Mouse (Mus musculus): ENCODE data around the gene Fchsd2. TPM values are rescaled to one million over a fixed set of nuclear protein-coding genes. Genes with fewer than 3 reads are reported as not detected.

The Fchsd2 gene
- polyA plus RNA-seq, 2 experiments, result 3.1 to 3.3 TPM

DNA sequence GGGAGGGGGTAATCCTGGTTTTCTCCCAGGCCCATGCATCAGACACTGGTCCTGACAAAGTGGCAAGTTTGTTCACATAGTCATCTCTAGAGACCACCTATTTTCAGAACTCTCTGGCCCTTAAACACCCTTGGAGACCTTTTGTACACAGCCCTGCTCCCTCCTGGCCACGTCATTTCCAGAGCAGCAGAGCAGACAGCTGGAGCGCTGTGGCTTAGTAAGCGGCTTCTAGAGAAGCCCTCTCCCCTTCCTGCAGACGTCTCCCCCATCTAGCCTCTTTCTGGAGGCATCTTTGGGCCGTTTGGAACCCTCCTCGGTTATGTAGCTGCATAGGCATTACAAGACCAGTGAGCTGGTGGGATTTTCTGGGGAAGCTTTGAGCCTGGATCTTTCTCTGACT lies 21.6 kb upstream of the Fchsd2 start:
- Histone ChIP-seq H3K4me1 (replicated peaks; ENCODE audit: control insufficient read depth in 2 of 2, insufficient read depth in 2 of 2, low read length in 1 of 2) (peaks cover 0 to 46% of the 10 kb centered on the region in 2 experiments; a peak in 3 of 4 replicates), H3K9me3 (ENCODE audit: control insufficient read depth, low read length) (no peaks in the 10 kb centered on the region), H3K27ac (no peak overlapping the region), H3K27me3 (ENCODE audit: control insufficient read depth, insufficient read depth, low read length) (no peaks in the 10 kb centered on the region), H3K4me2 (ENCODE audit: low read depth) (no peak overlapping the region), H3K36me3 (replicated peaks; ENCODE audit: control insufficient read depth, insufficient read depth, low read depth) (no peaks in the 10 kb centered on the region), H3K4me3 (ENCODE audit: insufficient read depth in 1 of 2, low read depth in 2 of 2, low read length in 2 of 2) (no peak overlapping the region), H3K9ac (replicated peaks) (no peak overlapping the region)
- TF ChIP-seq CTCF (IDR thresholded peaks at IDR 0.05; ENCODE audit: low read depth) (no peak), EP300 (IDR thresholded peaks at IDR 0.05; ENCODE audit: low read depth) (no peak)
- 24% methylated on average over 6 of the region's 6 CpGs for WGBS (ENCODE audit: insufficient replicate concordance)
- ATAC-seq (ENCODE audit: insufficient read depth) (no peak), DNase-seq (ENCODE audit: low read depth in 3 of 3, low spot score in 3 of 3) (no peak)

DNA sequence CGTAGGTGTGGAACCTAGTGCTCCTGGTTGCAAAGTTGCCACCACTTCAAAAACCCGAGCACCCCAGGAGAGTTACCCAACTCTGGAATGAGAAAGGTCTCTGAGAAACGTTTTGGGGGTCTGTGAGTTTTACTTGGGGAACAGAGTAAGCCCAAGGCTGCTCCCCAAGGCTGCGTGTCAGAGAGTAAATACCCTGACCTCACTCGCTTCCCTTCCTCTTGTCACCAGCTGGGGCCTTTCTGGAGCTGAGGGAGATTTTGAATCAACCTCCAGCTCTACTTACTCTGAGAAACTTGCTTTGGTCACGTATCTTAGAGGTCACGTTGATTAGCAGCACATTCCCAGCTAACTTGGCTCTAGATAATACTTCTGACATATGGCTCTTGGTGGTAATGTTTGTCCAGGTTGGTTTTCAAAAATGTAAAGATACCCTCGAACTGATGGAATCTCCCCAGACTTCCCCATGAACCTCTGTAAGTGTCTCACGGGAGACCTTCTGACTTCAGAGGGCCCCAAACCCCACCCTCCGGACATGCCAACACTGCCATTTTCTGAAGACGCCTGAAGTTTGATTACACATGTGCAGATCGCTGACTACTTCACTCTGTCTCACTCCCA lies 20.4 kb upstream of the Fchsd2 start:
- no peak overlapping the region for H3K4me3 ChIP-seq (ENCODE audit: insufficient read depth in 1 of 2, low read depth in 2 of 2, low read length in 2 of 2)
- 27% methylated on average over 12 of the region's 12 CpGs for WGBS (ENCODE audit: insufficient replicate concordance)
- no peak overlapping the region for H3K27ac ChIP-seq
- no peak overlapping the region for H3K4me2 ChIP-seq (ENCODE audit: low read depth)
- no peaks in the 10 kb centered on the region for H3K9me3 ChIP-seq (ENCODE audit: control insufficient read depth, low read length)
- TF ChIP-seq EP300 (IDR thresholded peaks at IDR 0.05; ENCODE audit: low read depth) (no peak), CTCF (IDR thresholded peaks at IDR 0.05; ENCODE audit: low read depth) (no peak)
- H3K27me3 ChIP-seq (ENCODE audit: control insufficient read depth, insufficient read depth, low read length), result no peaks in the 10 kb centered on the region
- DNase-seq (ENCODE audit: low read depth in 3 of 3, low spot score in 3 of 3) (no peak), ATAC-seq (ENCODE audit: insufficient read depth) (no peak)
- peaks cover 0 to 42% of the 10 kb centered on the region in 2 experiments; a peak in 3 of 4 replicates for H3K4me1 ChIP-seq (replicated peaks; ENCODE audit: control insufficient read depth in 2 of 2, insufficient read depth in 2 of 2, low read length in 1 of 2)
- H3K9ac ChIP-seq (replicated peaks), result no peak overlapping the region
- no peaks in the 10 kb centered on the region for H3K36me3 ChIP-seq (replicated peaks; ENCODE audit: control insufficient read depth, insufficient read depth, low read depth)

DNA sequence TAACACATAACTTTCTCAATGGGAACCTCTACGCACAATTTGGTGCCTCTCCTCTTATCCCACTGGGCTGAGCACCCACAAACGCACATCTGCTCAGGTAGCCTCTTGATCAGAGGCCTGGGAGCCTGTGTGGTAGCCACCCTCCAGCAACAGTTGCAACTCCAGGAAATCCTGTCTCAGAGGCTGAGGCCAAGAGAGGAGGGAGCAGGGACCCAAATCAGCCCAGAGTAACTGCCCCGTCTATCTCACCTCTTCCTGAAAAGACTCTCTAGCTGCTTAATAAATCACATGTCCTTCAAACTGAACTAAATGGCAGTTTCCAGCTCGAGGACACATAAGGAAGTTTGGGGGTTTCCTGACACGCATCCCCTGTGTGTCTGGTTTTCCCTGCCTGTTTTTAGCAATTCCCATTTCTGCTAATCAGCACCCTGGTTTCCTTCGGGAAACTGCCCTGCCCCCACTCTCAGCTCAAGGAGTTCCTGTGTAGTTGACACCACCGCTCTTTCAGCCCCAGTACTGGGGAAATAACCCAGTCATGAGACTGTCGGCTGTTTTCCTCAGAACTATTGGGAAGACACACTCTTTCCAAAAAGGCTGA lies 18.4 kb upstream of the Fchsd2 start:
- Histone ChIP-seq H3K36me3 (replicated peaks; ENCODE audit: control insufficient read depth, insufficient read depth, low read depth) (no peaks in the 10 kb centered on the region), H3K4me1 (replicated peaks; ENCODE audit: control insufficient read depth in 2 of 2, insufficient read depth in 2 of 2, low read length in 1 of 2) (peaks cover 0 to 39% of the 10 kb centered on the region in 2 experiments; a peak in 3 of 4 replicates), H3K4me3 (ENCODE audit: insufficient read depth in 1 of 2, low read depth in 2 of 2, low read length in 2 of 2) (no peak overlapping the region), H3K9ac (replicated peaks) (no peak overlapping the region), H3K27ac (no peak overlapping the region), H3K9me3 (ENCODE audit: control insufficient read depth, low read length) (no peaks in the 10 kb centered on the region), H3K4me2 (ENCODE audit: low read depth) (no peak overlapping the region), H3K27me3 (ENCODE audit: control insufficient read depth, insufficient read depth, low read length) (no peaks in the 10 kb centered on the region)
- no peak for TF ChIP-seq CTCF (IDR thresholded peaks at IDR 0.05; ENCODE audit: low read depth)
- TF ChIP-seq EP300 (IDR thresholded peaks at IDR 0.05; ENCODE audit: low read depth), result no peak
- ATAC-seq (ENCODE audit: insufficient read depth) (0 out of 2 replicates have a peak, but pooled peaks have one; percentile 41), DNase-seq (ENCODE audit: low read depth in 3 of 3, low spot score in 3 of 3) (no peak)
- WGBS (ENCODE audit: insufficient replicate concordance), result 20% methylated on average over 8 of the region's 8 CpGs

DNA sequence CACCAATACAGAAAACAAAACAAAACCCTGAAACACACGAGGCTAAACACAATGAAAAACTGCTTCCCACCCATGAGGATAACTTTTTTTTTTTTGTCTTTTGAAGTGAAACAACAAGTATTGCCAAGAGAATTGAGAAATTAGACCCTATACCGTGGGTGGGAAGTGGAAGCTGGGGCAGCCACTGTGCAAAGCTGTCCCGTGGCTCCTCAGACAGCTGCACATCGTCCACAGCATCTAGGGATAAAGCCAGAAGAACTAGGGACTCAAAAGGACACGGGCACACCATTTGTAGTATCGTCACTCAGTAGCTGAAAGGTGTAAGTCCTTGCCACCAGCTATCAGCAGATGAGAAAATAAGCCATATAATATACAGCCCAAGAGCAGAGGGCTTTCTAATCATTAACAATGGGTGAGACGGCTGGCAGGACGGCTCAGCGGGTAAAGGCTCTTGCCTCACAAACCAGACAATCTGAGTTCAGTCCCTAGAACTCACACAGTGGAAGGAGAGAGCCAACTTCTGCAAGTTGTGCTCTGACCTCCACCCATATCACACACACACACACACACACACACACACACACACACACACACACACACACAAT lies 9.0 kb upstream of the Fchsd2 start:
- Histone ChIP-seq H3K4me3 (ENCODE audit: insufficient read depth in 1 of 2, low read depth in 2 of 2, low read length in 2 of 2) (no peak overlapping the region), H3K27me3 (ENCODE audit: control insufficient read depth, insufficient read depth, low read length) (no peaks in the 10 kb centered on the region), H3K4me2 (ENCODE audit: low read depth) (no peak overlapping the region), H3K4me1 (replicated peaks; ENCODE audit: control insufficient read depth in 2 of 2, insufficient read depth in 2 of 2, low read length in 1 of 2) (peaks cover 0 to 13% of the 10 kb centered on the region in 2 experiments; a peak in 2 of 4 replicates), H3K9me3 (ENCODE audit: control insufficient read depth, low read length) (no peaks in the 10 kb centered on the region), H3K9ac (replicated peaks) (no peak overlapping the region), H3K27ac (no peak overlapping the region), H3K36me3 (replicated peaks; ENCODE audit: control insufficient read depth, insufficient read depth, low read depth) (no peaks in the 10 kb centered on the region)
- no peak for TF ChIP-seq CTCF (IDR thresholded peaks at IDR 0.05; ENCODE audit: low read depth)
- TF ChIP-seq EP300 (IDR thresholded peaks at IDR 0.05; ENCODE audit: low read depth), result no peak
- ATAC-seq (ENCODE audit: insufficient read depth) (no peak), DNase-seq (ENCODE audit: low read depth in 3 of 3, low spot score in 3 of 3) (no peak)
- WGBS (ENCODE audit: insufficient replicate concordance), result 54% methylated on average over 9 of the region's 9 CpGs

DNA sequence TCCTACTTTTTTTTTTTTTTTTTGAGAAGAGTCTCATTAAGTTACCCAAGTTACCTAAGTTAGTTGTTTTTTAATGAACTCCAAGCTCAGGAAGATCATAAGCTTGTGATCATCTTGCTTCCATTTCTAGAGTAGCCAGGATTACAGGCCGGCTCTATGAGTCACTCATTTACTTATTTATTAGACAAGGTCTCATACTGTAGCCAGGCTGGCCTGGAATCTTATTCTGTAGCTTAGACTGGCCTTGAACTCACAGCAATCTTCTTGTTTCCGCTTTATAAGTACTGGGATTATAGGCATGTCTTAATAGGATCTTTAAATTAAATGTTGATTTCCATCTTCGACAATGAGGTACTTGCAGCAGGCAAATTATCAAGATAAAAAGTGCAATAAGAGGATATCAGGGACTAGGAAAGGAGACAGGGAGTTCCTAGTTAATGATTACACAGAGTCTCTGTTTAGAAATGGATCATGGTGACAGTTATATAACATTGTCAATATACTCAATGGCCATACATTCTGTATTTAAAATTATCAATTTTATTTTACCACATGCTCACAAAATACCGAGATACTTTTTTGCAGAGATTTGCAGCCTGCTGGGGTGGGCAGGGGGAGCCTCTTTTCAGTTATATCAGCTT lies 7.7 kb upstream of the Fchsd2 start:
- no peak for DNase-seq (ENCODE audit: low read depth in 3 of 3, low spot score in 3 of 3)
- Histone ChIP-seq H3K27me3 (ENCODE audit: control insufficient read depth, insufficient read depth, low read length) (no peaks in the 10 kb centered on the region), H3K4me3 (ENCODE audit: insufficient read depth in 1 of 2, low read depth in 2 of 2, low read length in 2 of 2) (no peak overlapping the region), H3K4me2 (ENCODE audit: low read depth) (no peak overlapping the region), H3K36me3 (replicated peaks; ENCODE audit: control insufficient read depth, insufficient read depth, low read depth) (no peaks in the 10 kb centered on the region), H3K4me1 (replicated peaks; ENCODE audit: control insufficient read depth in 2 of 2, insufficient read depth in 2 of 2, low read length in 1 of 2) (peaks cover under 1 to 17% of the 10 kb centered on the region in 2 experiments), H3K27ac (no peak overlapping the region), H3K9ac (replicated peaks) (no peak overlapping the region), H3K9me3 (ENCODE audit: control insufficient read depth, low read length) (no peaks in the 10 kb centered on the region)
- 56% methylated on average over 4 of the region's 4 CpGs for WGBS (ENCODE audit: insufficient replicate concordance)
- TF ChIP-seq EP300 (IDR thresholded peaks at IDR 0.05; ENCODE audit: low read depth) (no peak), CTCF (IDR thresholded peaks at IDR 0.05; ENCODE audit: low read depth) (no peak)
- ATAC-seq (ENCODE audit: insufficient read depth), result no peak
